Mouse (Mus musculus) embryonic fibroblast, embryonic 13.5 days (primary cell): ENCODE results near the gene Hlf.

Experiments
- CTCF ChIP-seq: IDR thresholded peaks from 2 replicates; pipeline ENCODE4 v1.5.1; 2011; ENCODE audit warnings: mild to moderate bottlenecking, control low read depth, low read length, moderate library complexity, borderline replicate concordance; ENCODE audit not compliant: insufficient read depth
- POLR2A ChIP-seq: IDR thresholded peaks from 2 replicates; pipeline ENCODE4 v1.6.1; 2011; ENCODE audit warnings: low read depth, mild to moderate bottlenecking, control low read depth, low read length, moderate library complexity

DNA sequence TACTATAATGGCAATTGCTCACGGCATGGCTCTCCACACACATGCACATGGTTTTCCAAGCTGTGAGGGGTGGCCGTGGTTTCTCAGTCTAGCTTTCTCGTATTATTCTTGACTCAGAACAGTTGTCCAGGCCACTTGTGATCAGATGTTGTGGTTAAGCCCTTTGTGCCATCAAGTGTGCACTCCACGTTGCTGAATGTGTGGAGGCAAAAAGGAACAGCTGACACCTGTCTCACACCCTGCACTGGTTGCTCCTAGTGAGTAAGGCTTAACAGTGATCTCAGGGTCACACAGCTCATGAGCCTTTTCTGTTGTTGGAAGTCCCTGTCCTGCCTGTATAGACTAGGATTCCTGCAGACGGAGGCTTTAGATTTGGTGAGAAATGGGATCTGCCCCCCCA is 84.6 kb downstream of the Hlf start:
- TF ChIP-seq CTCF (no peak), POLR2A (no peak)
